Comparison of ENCODE assay signal across 8 mouse cellular contexts in genomic region chr5:33954354-33954753, GRCm38 (mm10). TPM values are rescaled to one million over a fixed set of nuclear protein-coding genes. Genes with fewer than 3 reads are reported as not detected.
DNase-seq lines count a peak whose midpoint lies in the region; ATAC-seq and TF ChIP-seq lines count a peak whose summit lies in the region.

No protein-coding gene starts in this region.

- H3K9ac ChIP-seq in liver, embryonic 13.5 days, result no peak overlapping the region
- H3K9ac ChIP-seq in neural tube, embryonic 13.5 days, result no peak overlapping the region

- peaks cover 22% of the 10 kb centered on the region for H3K9me3 ChIP-seq in liver, embryonic 13.5 days (replicated peaks)
- H3K9me3 ChIP-seq in neural tube, embryonic 13.5 days, result peaks cover 18% of the 10 kb centered on the region

- H3K27ac ChIP-seq in testis, adult 2 months (ENCODE audit: control insufficient read depth, insufficient read depth, low read depth, low read length), result no peak overlapping the region
- no peak overlapping the region for H3K27ac ChIP-seq in liver, embryonic 13.5 days
- no peak overlapping the region for H3K27ac ChIP-seq in neural tube, embryonic 13.5 days (replicated peaks)
- H3K27ac ChIP-seq in thymus, adult 2 months (ENCODE audit: control insufficient read depth, insufficient read depth, low read length), result no peak overlapping the region

- H3K4me1 ChIP-seq in testis, adult 2 months (ENCODE audit: control insufficient read depth, insufficient read depth, low read length), result no peaks in the 10 kb centered on the region
- no peaks in the 10 kb centered on the region for H3K4me1 ChIP-seq in liver, embryonic 13.5 days (replicated peaks)
- H3K4me1 ChIP-seq in neural tube, embryonic 13.5 days (replicated peaks), result no peaks in the 10 kb centered on the region
- H3K4me1 ChIP-seq in thymus, adult 2 months (replicated peaks; ENCODE audit: control insufficient read depth, insufficient read depth, low read length), result no peaks in the 10 kb centered on the region

- ATAC-seq in liver, embryonic 13.5 days (ENCODE audit: low read depth), result no peak
- peak; percentile 80 for ATAC-seq in neural tube, embryonic 13.5 days (ENCODE audit: low read depth)

- WGBS in liver, embryonic 13.5 days (ENCODE audit: insufficient replicate concordance), result 32% methylated on average over 10 of the region's 10 CpGs
- 38% methylated on average over 10 of the region's 10 CpGs for WGBS in neural tube, embryonic 13.5 days
- whole genome bisulfite sequencing in thymus, adult 2 months, result 61% methylated on average over 10 of the region's 10 CpGs

- TF ChIP-seq POLR2A in testis, adult 2 months (IDR thresholded peaks at IDR 0.05; ENCODE audit: control insufficient read depth, low read depth, low read length), result no peak
- TF ChIP-seq POLR2A in thymus, adult 2 months (IDR thresholded peaks at IDR 0.05; ENCODE audit: control insufficient read depth, extremely low read depth, insufficient read depth, low read length, poor library complexity), result no peak

- H3K36me3 ChIP-seq in testis, adult 2 months (ENCODE audit: control insufficient read depth, insufficient read depth, low read length), result no peaks in the 10 kb centered on the region
- 0 out of 2 replicates have a peak, but pooled peaks cover 3% of the 10 kb centered on the region for H3K36me3 ChIP-seq in liver, embryonic 13.5 days
- no peaks in the 10 kb centered on the region for H3K36me3 ChIP-seq in neural tube, embryonic 13.5 days
- no peaks in the 10 kb centered on the region for H3K36me3 ChIP-seq in thymus, adult 2 months (ENCODE audit: control insufficient read depth, insufficient read depth, low read length)

- peak; percentile 62; the same call in 1 of the 2 replicates for TF ChIP-seq CTCF in testis, adult 2 months (IDR thresholded peaks at IDR 0.05; ENCODE audit: control insufficient read depth, insufficient read depth, insufficient replicate concordance, low read depth, low read length)
- peak; percentile 84; the same call in 1 of the 2 replicates for TF ChIP-seq CTCF in thymus, adult 2 months (IDR thresholded peaks at IDR 0.05; ENCODE audit: borderline replicate concordance, control insufficient read depth, extremely low read depth, insufficient read depth, low read length, poor library complexity)

- no peak for DNase-seq in testis, postnatal 14 days (ENCODE audit: low spot score)
- DNase-seq in cerebellum, postnatal 36 days, result peak; percentile 86 to 92
- DNase-seq in gastrocnemius, postnatal 10 days, result peak; percentile 74
- peak; percentile 75 for DNase-seq in kidney, adult 9 months
- peak; percentile 27 for DNase-seq in liver, embryonic 13.5 days
- peak; percentile 77 for DNase-seq in thymus, adult 2 months

- H3K27me3 ChIP-seq in testis, adult 2 months (ENCODE audit: control insufficient read depth, insufficient read depth, low read length), result no peaks in the 10 kb centered on the region
- no peaks in the 10 kb centered on the region for H3K27me3 ChIP-seq in liver, embryonic 13.5 days
- no peaks in the 10 kb centered on the region for H3K27me3 ChIP-seq in neural tube, embryonic 13.5 days
- H3K27me3 ChIP-seq in thymus, adult 2 months (ENCODE audit: control insufficient read depth, insufficient read depth, low read length), result no peaks in the 10 kb centered on the region

- H3K4me2 ChIP-seq in liver, embryonic 13.5 days, result no peak overlapping the region
- peak overlapping the region; percentile 22 for H3K4me2 ChIP-seq in neural tube, embryonic 13.5 days

- no peak overlapping the region for H3K4me3 ChIP-seq in testis, adult 2 months (ENCODE audit: control insufficient read depth, low read depth, low read length)
- no peak overlapping the region for H3K4me3 ChIP-seq in liver, embryonic 13.5 days (replicated peaks)
- H3K4me3 ChIP-seq in neural tube, embryonic 13.5 days, result peak overlapping the region; percentile 24
- H3K4me3 ChIP-seq in thymus, adult 2 months (ENCODE audit: control insufficient read depth, insufficient read depth, low read length), result no peak overlapping the region

RNA-seq across cellular contexts. Expression of gene Nelfa, which starts 18.1 kb away (rescaled TPM):
- 33.4 and 38.7 TPM in 2 replicates for polyA plus RNA-seq in testis, adult 2 months (2012; rRNA removed)
- total RNA-seq in gastrocnemius, postnatal 10 days (2021), result 10 to 100 TPM; 10.5 to 14.5 TPM
- polyA plus RNA-seq in liver, embryonic 13.5 days (2015; fragmentation: Nextera tagmentation; extraction: Ambion mirVana), result 30.9 and 35.5 TPM in 2 replicates
- 38.5 and 42.6 TPM in 2 replicates for polyA plus RNA-seq in neural tube, embryonic 13.5 days (2015; fragmentation: Nextera tagmentation; extraction: Ambion mirVana)
- polyA plus RNA-seq in thymus, adult 2 months (2012; rRNA removed), result 85.1 and 100 TPM in 2 replicates

RNA-seq across cellular contexts. Expression of gene Gm1673, which starts 28.9 kb away (rescaled TPM):
- 154 and 207 TPM in 2 replicates for polyA plus RNA-seq in testis, adult 2 months (2012; rRNA removed)
- total RNA-seq in gastrocnemius, postnatal 10 days (2021), result 1 to 10 TPM; 2.5 to 3.2 TPM
- 5.0 and 7.0 TPM in 2 replicates for polyA plus RNA-seq in liver, embryonic 13.5 days (2015; fragmentation: Nextera tagmentation; extraction: Ambion mirVana)
- 369 and 526 TPM in 2 replicates for polyA plus RNA-seq in neural tube, embryonic 13.5 days (2015; fragmentation: Nextera tagmentation; extraction: Ambion mirVana)
- 38.3 and 41.9 TPM in 2 replicates for polyA plus RNA-seq in thymus, adult 2 months (2012; rRNA removed)

RNA-seq across cellular contexts. Expression of gene Nat8l, which starts 41.4 kb away (rescaled TPM):
- polyA plus RNA-seq in testis, adult 2 months (2012; rRNA removed), result 0.40 and 0.41 TPM in 2 replicates
- total RNA-seq in gastrocnemius, postnatal 10 days (2021), result 1 to 10 TPM in 1 of 2 experiments, under 1 TPM in 1; 0.35 to 1.3 TPM
- 0.05 and 0.06 TPM in 2 replicates for polyA plus RNA-seq in liver, embryonic 13.5 days (2015; fragmentation: Nextera tagmentation; extraction: Ambion mirVana)
- 4.3 and 4.7 TPM in 2 replicates for polyA plus RNA-seq in neural tube, embryonic 13.5 days (2015; fragmentation: Nextera tagmentation; extraction: Ambion mirVana)
- polyA plus RNA-seq in thymus, adult 2 months (2012; rRNA removed), result 8.3 and 12.1 TPM in 2 replicates
